Mouse (Mus musculus): ENCODE results near the gene Slc2a2. TPM values are rescaled to one million over a fixed set of nuclear protein-coding genes. Genes with fewer than 3 reads are reported as not detected.
"Not testable (repeated sequence)": the region's sequence is repeated elsewhere in the genome, so short reads cannot be mapped to it uniquely, and the experiment has no call there.

The Slc2a2 gene
- polyA plus RNA-seq, 1 experiment from 2014 or later: not detected

DNA sequence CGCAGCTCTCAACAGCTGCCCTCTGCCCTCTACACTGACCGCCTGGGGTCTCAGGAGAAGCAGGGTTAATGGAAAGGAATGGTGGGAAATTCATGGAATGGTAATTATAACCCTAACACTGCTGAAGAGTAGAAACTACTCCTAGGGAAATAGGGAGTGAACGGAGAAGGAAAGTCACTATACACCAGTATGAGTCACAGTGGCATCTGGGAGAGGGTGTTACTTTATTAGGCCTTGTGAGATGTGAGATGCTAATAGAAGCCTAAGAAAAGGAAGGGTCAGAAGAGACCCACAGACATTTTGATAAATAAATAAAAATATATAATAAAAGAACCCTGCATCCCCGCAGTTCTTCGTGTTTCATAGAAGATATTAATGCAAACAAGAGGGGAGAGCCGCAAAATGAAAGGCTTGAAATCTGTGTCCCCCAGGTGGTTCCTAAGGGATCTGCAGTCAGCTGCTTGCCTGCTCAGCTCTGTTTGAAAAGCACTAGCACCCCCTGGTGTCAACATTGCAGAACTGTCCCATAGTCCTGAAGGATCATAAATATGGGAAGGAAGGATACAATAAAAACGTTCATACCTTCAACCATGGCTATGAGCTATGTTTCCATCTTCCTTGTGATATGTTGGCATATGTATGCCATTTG is 48.3 kb downstream of the Slc2a2 start:
- 40% methylated on average over 7 of the region's 7 CpGs for WGBS
- no peaks in the 10 kb centered on the region for H3K9me3 ChIP-seq (ENCODE audit: control insufficient read depth, low read length)
- no peaks in the 10 kb centered on the region for H3K4me1 ChIP-seq (ENCODE audit: control insufficient read depth, insufficient read depth, low read length)
- peak; percentile 91 for ATAC-seq (ENCODE audit: low FRiP score)
- no peaks in the 10 kb centered on the region for H3K27me3 ChIP-seq (ENCODE audit: control insufficient read depth, insufficient read depth, low read length)
- no peak overlapping the region for H3K4me2 ChIP-seq
- no peak overlapping the region for H3K4me3 ChIP-seq (ENCODE audit: low read depth, low read length)
- no peak overlapping the region for H3K27ac ChIP-seq (ENCODE audit: low read depth, low read length)
- no peak overlapping the region for H3K9ac ChIP-seq (ENCODE audit: low read length)
- DNase-seq (ENCODE audit: low spot score, missing footprints): peak; percentile 93
- H3K36me3 ChIP-seq (ENCODE audit: control insufficient read depth, insufficient read depth, low read length): no peaks in the 10 kb centered on the region

DNA sequence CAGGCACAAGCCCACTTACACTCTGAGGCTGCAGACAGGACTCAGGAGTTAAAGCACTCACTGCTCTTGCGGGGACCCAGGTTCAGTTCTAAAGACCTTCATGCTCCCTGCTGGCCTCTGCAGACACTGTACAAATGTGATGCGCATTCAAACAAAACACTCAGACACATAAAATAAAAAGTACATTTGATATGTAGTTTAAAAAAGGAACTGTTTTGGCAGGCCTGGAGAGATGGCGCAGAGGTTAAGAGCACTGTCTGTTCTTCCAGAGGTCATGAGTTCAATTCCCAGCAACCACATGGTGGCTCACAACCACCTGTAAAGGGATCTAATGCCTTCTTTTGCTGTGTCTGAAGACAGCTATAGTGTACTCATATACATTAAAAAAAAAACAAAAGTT is 50.4 kb downstream of the Slc2a2 start:
- no peak overlapping the region for H3K9ac ChIP-seq (ENCODE audit: low read length)
- H3K27me3 ChIP-seq (ENCODE audit: control insufficient read depth, insufficient read depth, low read length): no peaks in the 10 kb centered on the region
- no peak for ATAC-seq (ENCODE audit: low FRiP score)
- no peak overlapping the region for H3K27ac ChIP-seq (ENCODE audit: low read depth, low read length)
- no peaks in the 10 kb centered on the region for H3K36me3 ChIP-seq (ENCODE audit: control insufficient read depth, insufficient read depth, low read length)
- H3K4me2 ChIP-seq: no peak overlapping the region
- no peaks in the 10 kb centered on the region for H3K9me3 ChIP-seq (ENCODE audit: control insufficient read depth, low read length)
- no peaks in the 10 kb centered on the region for H3K4me1 ChIP-seq (ENCODE audit: control insufficient read depth, insufficient read depth, low read length)
- WGBS: 93% methylated on average over 3 of the region's 3 CpGs
- DNase-seq (ENCODE audit: low spot score, missing footprints): peak; percentile 47
- H3K4me3 ChIP-seq (ENCODE audit: low read depth, low read length): no peak overlapping the region

DNA sequence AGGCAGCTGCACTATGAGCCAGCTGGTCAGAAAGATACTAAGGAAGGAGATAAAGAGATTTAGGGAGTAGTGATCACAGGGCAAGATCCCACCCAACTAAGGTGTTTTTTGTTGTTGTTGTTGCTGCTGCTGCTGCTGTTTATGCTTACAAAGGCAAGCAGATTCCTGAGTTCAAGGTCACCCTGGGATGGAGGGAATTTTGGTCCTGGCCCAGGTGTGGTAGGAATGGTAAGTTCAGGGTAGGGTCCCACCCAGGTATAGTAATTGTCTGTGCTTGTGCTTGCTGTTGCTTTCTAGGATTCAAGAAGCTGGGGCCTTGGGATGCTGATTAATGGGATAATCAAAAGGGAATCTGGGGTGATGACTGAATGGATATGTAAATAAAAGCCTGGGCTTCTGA is 51.3 kb downstream of the Slc2a2 start:
- Histone ChIP-seq H3K4me3 (ENCODE audit: low read depth, low read length) (no peak overlapping the region), H3K9me3 (ENCODE audit: control insufficient read depth, low read length) (no peaks in the 10 kb centered on the region)
- no peak for ATAC-seq (ENCODE audit: low FRiP score)

DNA sequence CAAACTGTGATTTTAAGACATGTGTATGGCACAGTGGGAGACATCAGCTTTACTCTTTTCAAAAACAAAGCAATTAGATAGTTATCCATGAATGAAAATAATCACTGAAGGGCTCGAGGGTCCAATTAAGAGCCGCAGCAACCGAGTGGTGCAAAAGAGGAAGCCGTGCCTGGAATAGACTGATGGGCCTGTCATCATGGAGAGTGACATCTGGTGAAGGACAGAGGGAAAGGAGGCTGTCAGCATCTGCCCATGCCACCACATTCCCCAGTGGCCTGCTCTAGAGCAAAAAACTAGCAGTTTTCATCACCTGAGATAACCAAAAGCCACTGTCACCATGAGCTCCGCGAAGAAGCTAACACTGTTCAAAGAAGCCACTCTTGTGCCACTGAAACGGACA is 57.8 kb downstream of the Slc2a2 start:
- Histone ChIP-seq H3K36me3 (ENCODE audit: control insufficient read depth, insufficient read depth, low read length) (no peaks in the 10 kb centered on the region), H3K27ac (ENCODE audit: low read depth, low read length) (no peak overlapping the region), H3K4me1 (ENCODE audit: control insufficient read depth, insufficient read depth, low read length) (no peaks in the 10 kb centered on the region), H3K27me3 (ENCODE audit: control insufficient read depth, insufficient read depth, low read length) (no peaks in the 10 kb centered on the region), H3K9ac (ENCODE audit: low read length) (no peak overlapping the region), H3K4me3 (ENCODE audit: low read depth, low read length) (no peak overlapping the region), H3K4me2 (no peak overlapping the region), H3K9me3 (ENCODE audit: control insufficient read depth, low read length) (no peaks in the 10 kb centered on the region)
- peak; percentile 39 for DNase-seq (ENCODE audit: low spot score, missing footprints)
- WGBS: 82% methylated on average over 7 of the region's 7 CpGs
- no peak for ATAC-seq (ENCODE audit: low FRiP score)

More for the DNA sequence above, 51.3 kb downstream of the Slc2a2 start:
- no peak for DNase-seq (ENCODE audit: low spot score, missing footprints)
- H3K27ac ChIP-seq (ENCODE audit: low read depth, low read length): no peak overlapping the region
- no peaks in the 10 kb centered on the region for H3K36me3 ChIP-seq (ENCODE audit: control insufficient read depth, insufficient read depth, low read length)
- H3K9ac ChIP-seq (ENCODE audit: low read length): no peak overlapping the region
- H3K4me1 ChIP-seq (ENCODE audit: control insufficient read depth, insufficient read depth, low read length): no peaks in the 10 kb centered on the region
- H3K27me3 ChIP-seq (ENCODE audit: control insufficient read depth, insufficient read depth, low read length): no peaks in the 10 kb centered on the region
- no peak overlapping the region for H3K4me2 ChIP-seq

DNA sequence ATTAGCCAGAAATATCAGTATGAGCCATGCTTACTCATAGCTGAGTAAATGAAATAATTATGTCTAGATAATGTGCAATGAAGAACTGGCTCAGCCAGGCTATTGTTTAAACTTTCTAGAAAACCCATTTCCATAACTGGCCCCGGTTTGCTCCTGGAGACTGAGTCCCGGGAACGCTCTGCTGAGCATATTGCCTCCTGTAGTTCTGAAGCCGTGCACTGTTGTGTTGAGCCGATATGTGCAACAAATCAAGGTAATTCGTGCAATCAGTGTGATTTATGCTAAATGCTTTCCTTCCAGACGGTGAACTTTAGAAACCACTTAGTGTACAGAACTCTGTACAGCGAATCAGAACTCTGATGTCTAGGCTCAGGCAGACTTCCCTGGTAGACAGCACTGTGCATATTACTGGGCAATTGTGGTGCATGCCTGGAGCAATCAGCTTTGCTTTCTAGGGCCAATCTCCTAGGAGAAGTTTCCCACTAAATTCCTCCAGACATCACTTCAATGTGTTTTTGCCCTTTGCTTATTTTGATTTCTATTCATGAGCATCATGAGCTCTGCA is 63.6 kb downstream of the Slc2a2 start:
- DNase-seq (ENCODE audit: low spot score, missing footprints) (peak; percentile 19), ATAC-seq (ENCODE audit: low FRiP score) (no peak)
- no peak overlapping the region for H3K4me3 ChIP-seq (ENCODE audit: low read depth, low read length)
- no peak overlapping the region for H3K4me2 ChIP-seq
- H3K36me3 ChIP-seq (ENCODE audit: control insufficient read depth, insufficient read depth, low read length): no peaks in the 10 kb centered on the region
- no peak overlapping the region for H3K27ac ChIP-seq (ENCODE audit: low read depth, low read length)
- H3K9me3 ChIP-seq (ENCODE audit: control insufficient read depth, low read length): no peaks in the 10 kb centered on the region
- 86% methylated on average over 8 of the region's 8 CpGs for WGBS
- no peaks in the 10 kb centered on the region for H3K27me3 ChIP-seq (ENCODE audit: control insufficient read depth, insufficient read depth, low read length)
- H3K4me1 ChIP-seq (ENCODE audit: control insufficient read depth, insufficient read depth, low read length): no peaks in the 10 kb centered on the region
- no peak overlapping the region for H3K9ac ChIP-seq (ENCODE audit: low read length)

DNA sequence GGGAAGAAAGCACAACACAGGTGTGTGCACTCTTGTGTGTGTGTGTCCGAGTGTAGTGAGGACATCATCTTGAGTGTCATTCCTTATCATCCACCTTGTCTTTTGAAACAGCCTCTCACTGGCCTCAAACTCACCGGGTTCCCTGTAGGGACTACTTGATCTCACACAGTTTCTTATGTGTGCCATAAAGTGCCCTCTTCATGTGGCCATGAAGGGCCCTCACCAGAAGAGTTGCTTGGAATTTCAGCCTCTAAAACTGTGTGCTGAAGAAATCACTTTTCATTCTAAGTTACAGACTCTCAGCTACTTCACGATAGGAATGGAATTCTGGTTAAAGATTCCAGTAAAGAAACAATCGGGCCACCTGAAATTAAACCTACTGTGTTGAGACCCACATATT is 69.2 kb downstream of the Slc2a2 start:
- Histone ChIP-seq H3K4me2 (no peak overlapping the region), H3K9ac (ENCODE audit: low read length) (no peak overlapping the region), H3K36me3 (ENCODE audit: control insufficient read depth, insufficient read depth, low read length) (no peaks in the 10 kb centered on the region), H3K9me3 (ENCODE audit: control insufficient read depth, low read length) (no peaks in the 10 kb centered on the region), H3K27me3 (ENCODE audit: control insufficient read depth, insufficient read depth, low read length) (no peaks in the 10 kb centered on the region), H3K4me1 (ENCODE audit: control insufficient read depth, insufficient read depth, low read length) (no peaks in the 10 kb centered on the region), H3K4me3 (ENCODE audit: low read depth, low read length) (no peak overlapping the region), H3K27ac (ENCODE audit: low read depth, low read length) (no peak overlapping the region)
- WGBS: 92% methylated on average over 4 of the region's 4 CpGs
- no peak for DNase-seq (ENCODE audit: low spot score, missing footprints)
- no peak for ATAC-seq (ENCODE audit: low FRiP score)

DNA sequence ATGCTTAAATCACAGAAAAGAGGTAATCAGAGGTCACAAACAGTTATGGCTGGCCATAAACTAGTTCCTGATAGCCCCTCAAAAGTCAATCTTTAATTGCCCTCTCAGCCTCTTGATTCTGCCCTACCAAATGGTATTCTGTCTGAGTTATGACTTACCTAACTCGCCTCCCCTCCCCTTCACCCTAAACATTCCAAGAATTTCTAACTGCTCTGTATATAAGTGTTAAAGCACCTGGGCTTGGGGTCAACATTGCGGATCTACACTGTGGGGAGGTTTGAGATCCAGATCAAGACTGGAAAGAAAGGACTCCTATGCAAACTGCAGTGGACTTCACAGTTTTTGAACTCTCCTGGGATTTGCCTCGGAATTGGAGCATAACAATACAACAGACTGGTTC is 70.5 kb downstream of the Slc2a2 start:
- H3K4me1 ChIP-seq (ENCODE audit: control insufficient read depth, insufficient read depth, low read length): no peaks in the 10 kb centered on the region
- H3K27me3 ChIP-seq (ENCODE audit: control insufficient read depth, insufficient read depth, low read length): no peaks in the 10 kb centered on the region
- no peaks in the 10 kb centered on the region for H3K36me3 ChIP-seq (ENCODE audit: control insufficient read depth, insufficient read depth, low read length)
- no peaks in the 10 kb centered on the region for H3K9me3 ChIP-seq (ENCODE audit: control insufficient read depth, low read length)
- H3K9ac ChIP-seq (ENCODE audit: low read length): no peak overlapping the region
- no peak for DNase-seq (ENCODE audit: low spot score, missing footprints)
- WGBS: 78% methylated on average over 3 of the region's 3 CpGs
- no peak overlapping the region for H3K4me2 ChIP-seq
- no peak overlapping the region for H3K4me3 ChIP-seq (ENCODE audit: low read depth, low read length)
- ATAC-seq (ENCODE audit: low FRiP score): no peak
- H3K27ac ChIP-seq (ENCODE audit: low read depth, low read length): no peak overlapping the region

DNA sequence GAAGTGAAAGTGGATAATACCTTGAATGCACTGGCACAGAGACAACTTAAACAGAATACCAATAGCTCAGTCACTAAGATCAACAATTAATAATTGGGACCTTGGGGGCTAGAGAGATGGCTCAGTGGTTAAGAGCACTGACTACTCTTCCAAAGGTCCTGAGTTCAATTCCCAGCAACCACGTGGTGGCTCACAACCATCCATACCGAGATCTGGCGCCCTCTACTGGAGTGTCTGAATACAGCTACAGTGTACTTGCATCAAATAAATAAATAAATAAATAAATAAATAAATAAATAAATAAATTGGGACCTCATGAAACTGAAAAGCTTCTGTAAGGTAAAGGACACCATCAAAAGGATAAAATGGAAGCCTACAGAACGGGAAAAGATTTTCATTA is 75.2 kb downstream of the Slc2a2 start:
- H3K27me3 ChIP-seq (ENCODE audit: control insufficient read depth, insufficient read depth, low read length); ATAC-seq (ENCODE audit: low FRiP score); H3K9me3 ChIP-seq (ENCODE audit: control insufficient read depth, low read length); H3K36me3 ChIP-seq (ENCODE audit: control insufficient read depth, insufficient read depth, low read length); H3K4me1 ChIP-seq (ENCODE audit: control insufficient read depth, insufficient read depth, low read length); H3K27ac ChIP-seq (ENCODE audit: low read depth, low read length); DNase-seq (ENCODE audit: low spot score, missing footprints); H3K4me2 ChIP-seq; H3K4me3 ChIP-seq (ENCODE audit: low read depth, low read length); H3K9ac ChIP-seq (ENCODE audit: low read length): not testable (repeated sequence)
- WGBS: 67% methylated on average over 4 of the region's 4 CpGs

DNA sequence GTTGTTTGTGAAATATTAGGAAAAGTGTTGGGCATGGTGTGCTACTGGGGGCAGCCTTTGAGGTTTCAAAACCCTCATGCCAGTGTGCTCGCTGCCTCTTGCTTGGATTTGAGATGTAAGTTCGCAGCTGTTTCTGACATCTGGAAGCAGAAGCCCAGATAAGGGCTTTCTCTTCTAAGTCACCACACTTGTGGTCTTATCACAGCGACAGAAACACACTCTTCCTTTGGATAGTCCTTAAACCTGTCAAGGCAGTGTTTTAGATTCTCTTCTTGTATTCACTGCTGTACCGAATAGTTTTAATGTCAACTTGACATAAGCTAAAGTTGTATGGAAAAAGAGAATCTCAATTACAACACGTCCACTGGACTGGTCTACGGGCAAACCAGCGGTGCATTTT is 77.7 kb downstream of the Slc2a2 start:
- 92% methylated on average over 7 of the region's 7 CpGs for WGBS
- DNase-seq (ENCODE audit: low spot score, missing footprints): no peak
- no peak overlapping the region for H3K27ac ChIP-seq (ENCODE audit: low read depth, low read length)
- H3K4me2 ChIP-seq: no peak overlapping the region
- no peak overlapping the region for H3K9ac ChIP-seq (ENCODE audit: low read length)
- no peaks in the 10 kb centered on the region for H3K4me1 ChIP-seq (ENCODE audit: control insufficient read depth, insufficient read depth, low read length)
- no peak overlapping the region for H3K4me3 ChIP-seq (ENCODE audit: low read depth, low read length)
- no peak for ATAC-seq (ENCODE audit: low FRiP score)
- H3K36me3 ChIP-seq (ENCODE audit: control insufficient read depth, insufficient read depth, low read length): no peaks in the 10 kb centered on the region
- H3K27me3 ChIP-seq (ENCODE audit: control insufficient read depth, insufficient read depth, low read length): no peaks in the 10 kb centered on the region
- H3K9me3 ChIP-seq (ENCODE audit: control insufficient read depth, low read length): no peaks in the 10 kb centered on the region

All from midbrain, embryonic 11.5 days (tissue).